Mouse (Mus musculus) heart, adult 2 months (tissue): ENCODE data around the gene Tns3. TPM values are rescaled to one million over a fixed set of nuclear protein-coding genes. Genes with fewer than 3 reads are reported as not detected.

Experiments
- DNase-seq, 2 experiments: peaks; one replicate each; pipeline ENCODE4 v3.0.0; 2021
- H3K27ac ChIP-seq: fragments of 200-600 bp; 2 replicates; pipeline ENCODE4 v1.8.1; 2022
- H3K27me3 ChIP-seq: fragments of 200-500 bp; 2 replicates; pipeline ENCODE4 v1.6.1; 2012; ENCODE audit warnings: mild to moderate bottlenecking, low read length, inconsistent platforms, mixed read lengths; ENCODE audit not compliant: control insufficient read depth, insufficient read depth
- H3K36me3 ChIP-seq: fragments of 200-500 bp; 2 replicates; pipeline ENCODE4 v1.6.1; 2012; ENCODE audit warnings: low read length, inconsistent platforms; ENCODE audit not compliant: control insufficient read depth, insufficient read depth
- H3K4me1 ChIP-seq: fragments of 200-500 bp; 2 replicates; pipeline ENCODE4 v1.6.1; 2011; ENCODE audit warnings: low read length; ENCODE audit not compliant: control insufficient read depth, insufficient read depth
- H3K4me3 ChIP-seq: fragments of 200-600 bp; 2 replicates; pipeline ENCODE4 v1.8.1; 2022
- H3K79me2 ChIP-seq: fragments of 200-500 bp; replicated peaks from 2 replicates; pipeline ENCODE4 v1.6.1; 2012; ENCODE audit warnings: mild to moderate bottlenecking, inconsistent platforms, low read length, moderate library complexity, mixed read lengths; ENCODE audit not compliant: control insufficient read depth, insufficient read depth
- H3K9ac ChIP-seq: fragments of 200-500 bp; 2 replicates; pipeline ENCODE4 v1.6.1; 2012; ENCODE audit warnings: low read depth, mild to moderate bottlenecking, control low read depth, inconsistent platforms, low read length, mixed read lengths
- CTCF ChIP-seq: fragments of 200-600 bp; IDR thresholded peaks from 2 replicates; pipeline ENCODE4 v1.8.1; 2022; ENCODE audit warnings: antibody characterized with exemption, mild to moderate bottlenecking, moderate library complexity
- EP300 ChIP-seq: fragments of 200-500 bp; IDR thresholded peaks from 2 replicates; pipeline ENCODE4 v1.6.1; 2011; ENCODE audit warnings: low read depth, low read length, control low read depth; ENCODE audit not compliant: insufficient read depth
- POLR2A ChIP-seq: fragments of 200-500 bp; IDR thresholded peaks from 2 replicates; pipeline ENCODE4 v1.6.1; 2011; ENCODE audit warnings: mild to moderate bottlenecking, low read depth, low read length, control low read depth; ENCODE audit not compliant: insufficient read depth
- WGBS: fragments of 180-500 bp; shearing (Covaris S2); methylation state at CpG from one replicate; pipeline ENCODE4 v1.1.7; 2018; 5-methylcytosine and 5-hydroxymethylcytosine counted together
- intact Hi-C: fragments of 180-260 bp; cut with DNase I; formaldehyde crosslinking; loops from one replicate; pipeline ENCODE4 v1.15.1; 2025
- polyA plus RNA-seq: library from polyadenylated mRNA; depleted of rRNA; stranded (reverse); fragments of >200 nt; gene quantifications from 2 replicates; pipeline ENCODE4 v1.2.3, GENCODE M21; 2012
- total RNA-seq, 2 experiments: library from RNA; stranded (reverse); gene quantifications; 2 replicates each; pipeline ENCODE4 v1.2.3; 2021

Gene Tns3
- total and polyA plus RNA-seq, 3 experiments, result 14.8 to 23.9 (median 23.1) TPM

- Histone ChIP-seq H3K4me1 (peaks cover 16% of the 10 kb centered on the region), H3K79me2 (no peaks in the 10 kb centered on the region), H3K36me3 (no peaks in the 10 kb centered on the region), H3K27ac (no peak overlapping the region), H3K27me3 (no peaks in the 10 kb centered on the region), H3K4me3 (no peak overlapping the region), H3K9ac (no peak overlapping the region)
- no peak for TF ChIP-seq EP300
- no peak for TF ChIP-seq CTCF
- TF ChIP-seq POLR2A, result no peak
- intact Hi-C loops, result no loop called here
- no peak for DNase-seq
- WGBS, result 89% methylated on average over 8 of the region's 8 CpGs
These were observed 6.8 kb downstream of the Tns3 start for GRCm38 (mm10) chr11:8657493-8657892.

GRCm38 (mm10) chr11:8656448-8657393 lies 7.6 kb downstream of the Tns3 start:
- peaks cover 16% of the 10 kb centered on the region for H3K4me1 ChIP-seq

GRCm38 (mm10) chr11:8653800-8654295 lies 10.5 kb downstream of the Tns3 start:
- Histone ChIP-seq H3K79me2 (no peaks in the 10 kb centered on the region), H3K27ac (peak overlapping the region; percentile 23; the same call in 1 of the 2 replicates), H3K4me3 (no peak overlapping the region), H3K36me3 (no peaks in the 10 kb centered on the region), H3K4me1 (peaks cover 7% of the 10 kb centered on the region), H3K27me3 (no peaks in the 10 kb centered on the region), H3K9ac (no peak overlapping the region)
- TF ChIP-seq CTCF, result no peak
- TF ChIP-seq POLR2A, result no peak
- TF ChIP-seq EP300, result 0 out of 2 replicates have a peak, but pooled peaks have one; percentile 48
- WGBS, result 58% methylated on average over 13 of the region's 13 CpGs
- intact Hi-C loops, result no loop called here
- peak; percentile 40 to 61 for DNase-seq

More at GRCm38 (mm10) chr11:8656448-8657393, 7.6 kb downstream of the Tns3 start:
- H3K36me3 ChIP-seq, result no peaks in the 10 kb centered on the region
- no peak overlapping the region for H3K27ac ChIP-seq
- WGBS, result 91% methylated on average over 12 of the region's 12 CpGs
- no peak for DNase-seq
- H3K79me2 ChIP-seq, result no peaks in the 10 kb centered on the region
- no peak overlapping the region for H3K9ac ChIP-seq
- TF ChIP-seq EP300 (no peak), POLR2A (no peak), CTCF (no peak)
- no peak overlapping the region for H3K4me3 ChIP-seq
- intact Hi-C loops, result no loop called here
- H3K27me3 ChIP-seq, result no peaks in the 10 kb centered on the region

DNA sequence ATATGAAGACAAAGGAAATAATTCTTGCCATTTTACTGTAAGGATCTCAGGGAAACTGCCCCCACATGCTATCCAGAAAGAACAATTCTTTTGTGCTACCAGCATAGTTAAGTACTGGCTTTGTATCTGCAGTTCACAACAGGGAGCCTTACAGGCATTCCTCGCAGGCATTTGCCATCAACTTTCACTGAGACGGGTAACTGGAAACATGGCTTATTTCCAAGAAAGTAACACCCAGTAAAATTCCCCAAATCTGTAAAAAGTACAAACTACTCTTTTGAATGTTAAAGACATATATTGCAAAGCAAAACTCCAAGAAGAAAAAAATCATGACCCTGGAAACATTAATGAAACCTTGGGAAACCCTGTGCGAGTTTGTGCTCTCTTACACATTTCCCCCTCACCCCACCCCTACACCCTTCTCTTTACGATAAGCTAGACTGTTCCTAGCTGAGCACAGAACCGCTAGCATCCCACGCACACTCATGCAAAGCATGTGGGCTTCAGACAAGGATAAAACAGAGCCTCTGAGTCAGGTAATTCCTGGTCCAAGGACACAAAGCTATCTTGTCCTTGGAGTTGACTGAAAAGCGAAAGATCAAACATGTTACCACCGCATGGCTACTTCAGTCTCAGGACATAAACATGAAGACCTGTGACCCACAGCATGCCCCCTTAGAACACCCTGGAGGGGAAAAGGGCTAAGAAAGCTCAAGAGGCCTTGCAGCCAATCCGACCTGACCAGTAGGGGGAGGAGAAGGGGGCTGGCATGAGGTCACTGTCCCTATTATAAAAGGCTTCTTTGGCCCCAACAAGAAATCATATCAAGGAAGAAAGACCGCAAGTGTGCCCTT lies 11.3 kb downstream of the Tns3 start:
- intact Hi-C loops, result no loop called here
- WGBS, result 72% methylated on average over 10 of the region's 10 CpGs

DNA sequence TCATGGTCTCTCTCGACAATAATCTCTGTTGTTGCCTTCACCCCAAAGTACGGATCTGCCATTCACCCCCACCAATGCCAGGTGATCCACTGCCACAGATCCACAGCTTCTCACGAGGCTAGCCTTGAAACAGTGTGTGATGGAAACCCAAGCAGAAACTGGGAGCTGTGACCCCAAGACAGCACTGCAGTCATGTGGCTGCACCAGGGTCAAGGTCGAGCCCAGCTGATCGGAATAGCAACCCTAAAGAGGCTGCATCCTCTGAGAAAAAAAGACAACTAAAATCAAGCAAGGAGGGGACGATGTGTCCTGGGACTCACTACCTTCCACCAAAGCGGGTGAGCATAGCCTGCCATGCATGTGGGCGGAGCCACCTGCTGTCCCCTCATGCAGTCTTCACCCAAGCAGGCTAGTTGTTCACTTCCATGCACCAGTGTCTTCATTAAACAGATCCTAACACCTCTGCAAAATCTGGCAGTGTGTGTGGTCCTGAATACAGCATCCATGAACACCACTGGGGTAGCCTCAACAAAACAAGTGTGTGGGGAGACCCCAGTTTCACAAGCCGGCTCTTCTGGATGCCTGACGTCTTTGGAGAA lies 12.1 kb downstream of the Tns3 start:
- 93% methylated on average over 10 of the region's 10 CpGs for WGBS
- intact Hi-C loops, result no loop called here
- no peak overlapping the region for H3K4me3 ChIP-seq
- H3K27ac ChIP-seq, result no peak overlapping the region
- H3K4me1 ChIP-seq, result peaks cover 7% of the 10 kb centered on the region
- no peak for DNase-seq
- H3K36me3 ChIP-seq, result no peaks in the 10 kb centered on the region
- TF ChIP-seq POLR2A, result no peak
- TF ChIP-seq CTCF, result no peak
- H3K27me3 ChIP-seq, result no peaks in the 10 kb centered on the region
- no peak overlapping the region for H3K9ac ChIP-seq
- no peaks in the 10 kb centered on the region for H3K79me2 ChIP-seq

More for the DNA sequence above, 11.3 kb downstream of the Tns3 start:
- H3K36me3 ChIP-seq, result no peaks in the 10 kb centered on the region
- no peak for DNase-seq
- H3K4me1 ChIP-seq, result peaks cover 7% of the 10 kb centered on the region
- no peak overlapping the region for H3K9ac ChIP-seq
- H3K4me3 ChIP-seq, result no peak overlapping the region
- no peak for TF ChIP-seq EP300
- no peaks in the 10 kb centered on the region for H3K27me3 ChIP-seq
- no peaks in the 10 kb centered on the region for H3K79me2 ChIP-seq
- H3K27ac ChIP-seq, result no peak overlapping the region
